Mouse (Mus musculus) heart, postnatal 0 days (tissue): ENCODE measurements around the gene Rbck1.

Source experiments
- CTCF ChIP-seq: IDR thresholded peaks from 2 replicates; pipeline ENCODE4 v1.5.1; 2016; ENCODE audit warnings: antibody characterized with exemption, control low read depth, low read depth
- EP300 ChIP-seq: IDR thresholded peaks from 2 replicates; pipeline ENCODE4 v1.6.1; 2016; ENCODE audit warnings: antibody characterized with exemption, low read depth

- peak; percentile 80 for TF ChIP-seq CTCF
- no peak for TF ChIP-seq EP300
Measured at GRCm38 (mm10) chr2:152343329-152344213, 11.1 kb upstream of the Rbck1 start, which contains the start of gene Trib3.
